Mouse (Mus musculus): ENCODE measurements around the gene Caly.
A peak's percentile ranks its signal among the peaks of the same experiment; 100 is the strongest.

Gene Caly

GRCm38 (mm10) chr7:140082242-140082678 lies at the start of gene Caly:
Caly (minus strand) TSS chr7:140082548.
- peak; percentile 92 for DNase-seq

- no peak for DNase-seq
Measured at GRCm38 (mm10) chr7:140127911-140128310, 45.6 kb upstream of the Caly start.

- DNase-seq, result no peak
Measured at GRCm38 (mm10) chr7:140126934-140127333, 44.6 kb upstream of the Caly start.

- no peak for DNase-seq
Measured at GRCm38 (mm10) chr7:140126022-140126350, 43.6 kb upstream of the Caly start.

- peak; percentile 83 for DNase-seq
Measured at GRCm38 (mm10) chr7:140125278-140126021, 43.1 kb upstream of the Caly start.

- DNase-seq, result no peak
Measured at GRCm38 (mm10) chr7:140124382-140124781, 42.0 kb upstream of the Caly start.

GRCm38 (mm10) chr7:140122765-140123164 lies 40.4 kb upstream of the Caly start:
- no peak for DNase-seq

- DNase-seq, result no peak
Measured at GRCm38 (mm10) chr7:140121338-140121910, 39.1 kb upstream of the Caly start.

GRCm38 (mm10) chr7:140120484-140120883 lies 38.1 kb upstream of the Caly start:
- no peak for DNase-seq

- peak; percentile 80 for DNase-seq
Measured at GRCm38 (mm10) chr7:140116329-140117054, 34.1 kb upstream of the Caly start, which contains the start of gene Echs1. Echs1 (minus strand) TSS chr7:140116476.

- DNase-seq, result no peak
Measured at GRCm38 (mm10) chr7:140115583-140116328, 33.4 kb upstream of the Caly start, which contains the start of gene Paox. Paox (plus strand) TSS chr7:140115799.

GRCm38 (mm10) chr7:140111943-140112342 lies 29.6 kb upstream of the Caly start:
- DNase-seq, result no peak

GRCm38 (mm10) chr7:140104009-140104408 lies 21.7 kb upstream of the Caly start:
- no peak for DNase-seq

- DNase-seq, result peak; percentile 79
Measured at GRCm38 (mm10) chr7:140101993-140102860, 19.9 kb upstream of the Caly start, which contains the start of gene Fuom. Fuom (minus strand) TSS chr7:140102441.

GRCm38 (mm10) chr7:140101498-140101897 lies 19.1 kb upstream of the Caly start:
- DNase-seq, result no peak

GRCm38 (mm10) chr7:140098466-140098865 lies 16.1 kb upstream of the Caly start:
- DNase-seq, result no peak

- no peak for DNase-seq
Measured at GRCm38 (mm10) chr7:140096055-140096454, 13.7 kb upstream of the Caly start.

GRCm38 (mm10) chr7:140095556-140095955 lies 13.2 kb upstream of the Caly start:
- no peak for DNase-seq

- DNase-seq, result no peak
Measured at GRCm38 (mm10) chr7:140094954-140095353, 12.6 kb upstream of the Caly start.

GRCm38 (mm10) chr7:140092924-140093528 lies 10.7 kb upstream of the Caly start, which contains the start of gene Prap1:
Prap1 (plus strand) TSS chr7:140093395.
- no peak for DNase-seq

- DNase-seq, result no peak
Measured at GRCm38 (mm10) chr7:140090601-140091000, 8.3 kb upstream of the Caly start.
